Mouse (Mus musculus): Measurements from ENCODE around the gene Arhgef12. TPM values are rescaled to one million over a fixed set of nuclear protein-coding genes. Genes with fewer than 3 reads are reported as not detected.

The Arhgef12 gene
- total RNA-seq, 2 experiments from 2014 or later: 149 to 163 TPM

DNA sequence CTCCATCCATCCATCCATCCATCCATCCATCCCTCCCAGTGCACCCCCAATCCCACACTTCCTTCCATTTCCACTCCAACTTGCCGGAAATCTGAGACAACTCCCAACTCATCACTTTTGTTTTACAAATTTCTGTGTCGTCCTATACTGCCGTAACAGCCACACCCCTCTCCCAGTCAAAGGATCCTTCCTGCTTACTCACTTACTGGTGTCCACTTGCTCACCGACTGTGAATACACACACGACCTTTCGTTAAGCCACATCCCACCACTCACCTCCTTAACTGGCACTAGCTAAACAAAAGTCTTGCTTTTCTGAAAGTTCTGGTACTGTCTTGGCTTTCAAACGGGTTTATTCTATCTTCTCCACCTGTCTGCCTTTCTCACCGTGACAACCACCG is 87.4 kb downstream of the Arhgef12 start:
- DNase-seq (ENCODE audit: low spot score in 2 of 2): no peak
- intact Hi-C loops (cut with DNase I): loop anchor here (5.0 kb wide), 1 partner anchor 88 kb away; the partner anchor contains the start of gene Arhgef12

DNA sequence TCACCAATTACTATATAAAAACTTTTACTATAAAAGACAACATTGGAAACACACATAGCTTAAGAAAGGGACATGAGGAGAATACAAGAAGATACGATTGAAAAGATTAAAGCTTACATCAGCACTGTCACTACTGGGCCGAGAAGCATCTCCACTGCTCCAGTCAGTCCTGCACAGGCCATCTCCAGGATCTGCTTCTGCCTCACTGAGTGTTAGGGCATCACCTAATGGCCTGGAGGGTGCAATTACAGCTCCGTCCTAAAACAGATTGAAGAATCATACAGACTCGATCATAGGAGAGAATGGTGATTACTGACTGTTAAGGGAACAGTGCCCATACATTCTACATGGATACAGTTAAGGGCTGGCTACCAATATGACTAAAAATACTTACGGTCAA is 91.3 kb downstream of the Arhgef12 start:
- no peak for DNase-seq (ENCODE audit: low spot score in 2 of 2)
- intact Hi-C loops (cut with DNase I): no loop called here

DNA sequence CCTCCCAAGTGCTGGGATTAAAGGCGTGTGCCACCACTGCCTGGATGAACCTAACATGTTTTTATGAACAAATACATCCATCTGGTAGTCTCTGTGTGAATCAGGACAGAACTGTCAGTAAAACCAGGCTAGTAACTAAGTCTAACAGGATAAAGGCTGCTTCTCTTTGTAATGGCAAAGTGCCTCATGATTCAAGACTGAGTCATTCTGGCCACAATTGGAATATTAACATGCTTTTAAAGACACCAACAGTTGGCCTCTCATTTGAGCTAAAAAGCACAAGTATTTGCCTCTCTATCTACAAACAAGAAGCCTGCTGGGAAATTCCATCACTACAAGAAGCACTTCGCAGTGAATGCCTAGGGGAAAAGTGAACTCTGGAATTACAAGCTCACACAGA is 91.7 kb downstream of the Arhgef12 start:
- intact Hi-C loops (cut with DNase I): no loop called here
- DNase-seq (ENCODE audit: low spot score in 2 of 2): peak in 1 of 2 experiments; percentile 26

DNA sequence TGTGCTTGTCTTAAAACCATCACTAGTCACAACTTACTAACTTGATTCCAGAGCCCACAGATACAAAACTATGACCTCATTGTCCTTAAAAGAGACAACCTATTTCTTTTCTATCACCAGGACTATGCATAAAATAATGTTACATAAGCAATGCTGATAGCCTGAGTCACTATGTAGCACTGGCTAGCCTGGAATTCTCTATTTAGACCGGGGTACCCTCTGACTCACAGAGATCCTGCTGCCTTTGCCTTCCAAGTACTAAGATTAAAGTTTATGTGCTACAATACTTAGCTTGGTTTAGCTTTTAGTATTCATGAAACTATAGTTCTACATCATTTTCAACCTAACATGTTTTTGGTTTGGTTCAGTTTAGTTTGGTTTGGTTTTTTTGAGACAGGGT is 92.2 kb downstream of the Arhgef12 start:
- intact Hi-C loops (cut with DNase I): no loop called here
- DNase-seq (ENCODE audit: low spot score in 2 of 2): peak in 1 of 2 experiments; percentile 16

DNA sequence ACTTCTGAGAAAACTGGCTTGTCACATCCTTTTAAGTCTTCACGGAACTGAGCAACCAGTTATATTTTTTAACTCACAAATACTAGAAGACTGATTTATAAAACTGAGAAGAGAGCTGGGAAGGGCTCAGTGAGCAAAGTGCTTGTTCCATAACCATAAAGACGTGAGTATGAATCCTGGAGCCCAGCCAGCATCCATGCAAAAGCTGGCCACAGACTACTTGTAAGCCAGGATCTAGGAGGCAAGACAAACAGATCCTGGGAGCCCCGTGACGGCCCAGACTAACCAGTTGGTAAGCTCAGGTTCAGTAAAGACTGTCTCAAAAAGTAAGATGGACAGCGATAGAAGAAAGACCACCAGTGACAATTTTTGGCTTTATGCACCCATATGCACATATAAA is 94.5 kb downstream of the Arhgef12 start:
- intact Hi-C loops (cut with DNase I): no loop called here

DNA sequence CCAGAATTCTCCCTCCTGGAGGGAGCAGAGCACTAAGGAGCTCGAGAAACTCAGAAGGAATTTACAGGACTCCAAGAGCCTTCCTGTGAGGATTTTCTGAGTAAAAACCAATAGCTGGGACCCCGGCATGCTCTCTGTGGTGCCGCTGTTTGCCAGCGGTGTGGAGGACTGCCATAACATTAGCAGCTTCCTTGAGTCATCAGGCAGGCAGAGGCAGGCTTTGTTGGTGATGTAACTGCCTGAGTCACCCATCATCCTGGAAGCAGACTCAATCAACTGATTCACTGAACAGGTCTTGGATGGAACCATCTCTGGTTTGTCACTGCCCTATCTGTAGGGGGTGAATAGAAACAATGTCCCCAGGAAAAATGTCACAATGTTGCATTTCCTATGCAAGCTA is 96.0 kb downstream of the Arhgef12 start:
- peak; percentile 27 to 80 for DNase-seq (ENCODE audit: low spot score in 2 of 2)
- intact Hi-C loops (cut with DNase I): no loop called here

More for the DNA sequence above, 94.5 kb downstream of the Arhgef12 start:
- DNase-seq (ENCODE audit: low spot score in 2 of 2): no peak

DNA sequence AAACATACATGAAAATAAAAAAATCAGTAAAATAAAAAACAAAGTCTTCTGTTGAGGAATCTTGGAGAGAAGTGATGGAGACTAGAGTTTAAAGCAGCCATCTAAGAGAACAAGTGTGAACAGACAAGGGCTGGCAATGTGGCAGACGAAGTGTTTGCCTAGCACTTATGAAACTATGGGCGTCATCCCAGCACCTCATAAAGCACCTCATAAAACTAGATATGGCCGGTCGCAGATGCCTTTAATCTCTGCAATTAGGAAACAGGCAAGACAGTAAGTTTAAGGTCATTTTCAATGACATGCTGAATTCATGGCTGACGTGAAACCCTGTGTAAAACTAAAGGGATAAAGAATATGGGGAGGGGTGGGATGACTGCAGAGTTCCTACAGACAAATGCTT is 103.2 kb downstream of the Arhgef12 start:
- DNase-seq (ENCODE audit: low spot score in 2 of 2): no peak
- intact Hi-C loops (cut with DNase I): no loop called here

DNA sequence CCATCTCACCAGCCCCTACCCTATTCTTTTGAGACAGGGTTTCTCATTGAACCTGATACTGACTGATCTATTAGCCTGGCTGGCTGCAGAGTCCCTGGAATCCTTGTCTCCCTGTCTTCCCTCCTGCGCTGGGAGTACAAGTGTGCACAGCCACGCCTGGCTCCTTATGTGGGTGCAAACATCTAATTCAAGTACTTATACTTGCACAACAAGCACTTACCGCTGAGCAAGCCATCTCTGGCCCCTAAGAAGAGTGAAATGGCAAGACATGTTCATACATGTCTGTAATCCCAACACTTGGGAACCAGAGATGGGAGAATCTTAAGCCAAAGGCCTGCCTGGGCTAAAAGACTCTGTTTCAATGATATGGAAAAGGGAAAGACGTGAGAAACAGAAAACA is 104.0 kb downstream of the Arhgef12 start:
- intact Hi-C loops (cut with DNase I): no loop called here
- DNase-seq (ENCODE audit: low spot score in 2 of 2): no peak

DNA sequence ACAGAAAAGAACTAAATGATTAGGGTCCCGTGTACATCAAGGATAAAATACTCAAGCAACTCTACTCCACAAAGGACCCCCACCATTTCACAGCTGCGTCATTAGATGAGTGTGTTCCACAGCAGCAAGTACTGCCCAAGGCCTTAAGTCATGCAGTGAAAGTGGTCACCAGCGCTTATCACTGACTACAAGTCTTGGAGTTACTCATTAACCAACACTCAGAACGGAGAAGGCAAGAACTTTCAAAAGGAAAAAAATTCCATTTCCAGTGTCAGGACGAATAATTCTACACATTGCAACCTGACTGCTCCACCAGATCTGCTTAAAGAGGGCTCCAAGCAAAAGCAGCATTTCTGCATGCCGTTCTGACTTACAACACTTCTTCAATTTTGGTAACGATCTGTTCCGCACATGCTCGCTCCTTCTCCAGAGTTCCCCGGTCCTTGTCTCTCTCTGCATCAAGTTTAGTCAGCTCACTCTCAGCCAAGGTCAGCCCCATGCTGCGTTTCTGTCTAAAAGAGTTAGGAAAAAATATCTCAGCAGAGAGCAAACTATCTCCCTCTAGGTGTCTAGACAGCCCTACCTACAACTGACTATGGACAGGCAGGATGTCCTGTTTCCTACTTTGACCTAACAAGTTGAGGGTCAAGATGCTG is 106.3 kb downstream of the Arhgef12 start:
- no peak for DNase-seq (ENCODE audit: low spot score in 2 of 2)
- intact Hi-C loops (cut with DNase I): loop anchor here (2.0 kb wide), 2 partner anchors 106 to 210 kb away; partner anchors contain the start of genes Arhgef12 and Pou2f3

DNA sequence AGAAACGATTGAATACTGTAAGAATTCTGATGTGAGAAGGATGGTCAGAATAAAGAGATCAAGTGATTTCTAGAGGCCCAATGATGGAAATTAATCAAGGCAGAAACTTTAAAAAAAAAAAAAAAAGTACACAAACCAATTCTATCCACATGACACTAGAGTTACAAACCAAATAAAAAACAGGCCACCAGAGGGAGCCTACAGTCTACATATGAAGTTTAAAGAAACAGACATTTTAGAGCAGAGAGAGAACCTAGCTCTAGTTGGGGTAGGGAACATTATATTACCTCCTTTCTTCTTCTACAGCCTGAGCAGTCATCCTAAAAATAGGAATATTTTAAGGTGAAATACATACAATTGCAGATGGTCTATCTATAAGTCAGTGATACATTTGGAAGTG is 107.0 kb downstream of the Arhgef12 start:
- intact Hi-C loops (cut with DNase I): loop anchor here (2.0 kb wide), 2 partner anchors 107 to 211 kb away; partner anchors contain the start of genes Arhgef12 and Pou2f3
- peak; percentile 67 to 83 for DNase-seq (ENCODE audit: low spot score in 2 of 2)

DNA sequence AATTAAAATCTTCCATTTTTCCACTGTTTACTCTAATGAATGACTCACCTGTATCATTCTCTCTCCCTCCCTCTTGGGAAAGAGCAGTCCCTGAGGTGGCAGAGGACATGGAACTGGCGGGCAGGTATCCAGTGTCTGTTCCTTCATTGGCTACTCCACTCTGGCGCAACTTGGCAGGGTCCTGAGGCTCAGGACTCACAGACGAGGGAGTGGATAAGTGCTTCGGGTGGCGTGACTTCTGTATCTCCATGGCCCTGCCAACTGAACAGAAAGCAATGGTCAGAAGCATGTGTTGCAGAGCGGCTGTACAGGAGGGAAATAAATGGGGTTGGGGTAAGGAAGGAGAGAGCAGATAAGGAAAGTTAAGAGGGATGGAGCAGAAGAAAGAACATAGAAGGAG is 109.5 kb downstream of the Arhgef12 start:
- intact Hi-C loops (cut with DNase I): loop anchor here (5.0 kb wide), 1 partner anchor 285 kb away; no protein-coding TSS in a partner anchor
- DNase-seq (ENCODE audit: low spot score in 2 of 2): no peak

DNA sequence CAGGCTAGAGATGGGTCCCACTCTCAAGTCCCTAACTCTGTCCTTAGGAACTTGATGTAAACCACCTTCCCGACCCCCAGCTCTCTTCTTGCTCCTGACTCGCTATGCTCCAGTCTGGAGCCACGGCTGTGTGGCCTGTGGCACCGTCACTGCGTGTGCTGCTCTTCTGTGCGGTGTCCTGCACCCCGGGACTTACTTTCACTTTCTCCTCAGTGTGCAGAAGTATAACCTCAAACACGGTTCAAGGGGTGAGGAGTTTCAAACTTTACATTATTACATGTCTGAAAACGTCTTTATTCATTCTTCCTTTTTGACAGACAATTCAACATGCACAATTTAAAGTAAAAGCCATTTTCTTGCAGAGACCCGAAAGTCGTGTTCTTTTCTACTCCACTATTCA is 111.7 kb downstream of the Arhgef12 start:
- intact Hi-C loops (cut with DNase I): loop anchor here (5.0 kb wide), 1 partner anchor 287 kb away; no protein-coding TSS in a partner anchor
- no peak for DNase-seq (ENCODE audit: low spot score in 2 of 2)

DNA sequence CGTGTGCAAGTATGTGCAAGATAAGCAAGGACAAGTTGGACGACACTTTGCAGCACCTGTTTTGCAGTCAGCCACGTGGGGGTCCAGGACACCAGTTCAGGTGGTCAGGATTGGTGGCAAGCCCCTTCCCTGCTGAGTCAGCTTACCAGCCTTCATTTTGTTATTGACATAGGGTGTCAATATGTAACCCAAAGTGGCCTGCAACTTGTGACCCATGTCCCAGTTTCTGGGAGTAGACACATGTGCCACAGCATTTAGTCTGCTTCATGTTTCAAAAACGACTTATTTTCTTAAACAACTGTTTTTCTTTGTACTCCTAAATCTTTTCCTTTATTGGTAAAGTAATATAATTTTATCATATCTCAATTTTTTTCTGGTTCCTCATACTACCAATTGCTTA is 112.3 kb downstream of the Arhgef12 start:
- DNase-seq (ENCODE audit: low spot score in 2 of 2): no peak
- intact Hi-C loops (cut with DNase I): loop anchor here (5.0 kb wide), 1 partner anchor 288 kb away; no protein-coding TSS in a partner anchor

DNA sequence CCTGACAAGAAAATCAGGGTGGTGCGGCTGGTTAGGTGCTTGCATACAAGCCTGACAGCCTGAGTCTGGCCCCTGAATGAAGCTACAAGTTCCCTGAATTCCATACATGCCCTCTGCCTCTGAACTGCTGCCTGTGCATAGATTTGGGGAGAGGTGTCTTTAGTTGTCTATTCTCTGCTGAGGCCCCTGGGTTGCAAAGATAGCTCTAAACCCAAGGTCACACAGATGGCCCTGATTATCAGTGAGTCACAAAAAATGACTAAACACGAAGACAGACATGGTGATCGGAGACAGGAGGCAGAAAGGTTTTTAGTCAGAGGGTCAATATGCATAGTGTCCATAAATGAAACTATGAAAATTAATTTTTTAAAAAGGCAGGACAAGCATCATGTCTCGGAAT is 113.4 kb downstream of the Arhgef12 start:
- no peak for DNase-seq (ENCODE audit: low spot score in 2 of 2)
- intact Hi-C loops (cut with DNase I): no loop called here

DNA sequence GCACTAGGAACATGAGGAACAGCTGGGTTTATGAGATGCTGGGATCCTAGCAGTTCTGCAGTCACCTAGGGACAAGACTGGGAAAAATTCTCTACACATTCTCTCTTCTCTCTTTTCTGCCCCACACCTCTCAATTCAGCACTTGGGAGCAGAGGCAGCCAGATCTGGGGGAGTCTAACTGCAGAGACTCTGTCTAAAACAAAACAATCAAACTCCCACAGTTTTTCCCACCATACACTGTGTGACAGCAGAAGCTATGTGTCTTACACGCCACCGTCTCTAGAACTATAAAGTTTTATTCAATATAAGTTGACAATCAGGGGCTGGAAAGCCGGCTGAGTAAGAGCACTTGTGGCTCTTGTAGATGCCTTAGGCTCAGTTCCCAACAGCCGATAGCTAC is 119.1 kb downstream of the Arhgef12 start:
- DNase-seq (ENCODE audit: low spot score in 2 of 2): peak in 1 of 2 experiments; percentile 82
- intact Hi-C loops (cut with DNase I): no loop called here

DNA sequence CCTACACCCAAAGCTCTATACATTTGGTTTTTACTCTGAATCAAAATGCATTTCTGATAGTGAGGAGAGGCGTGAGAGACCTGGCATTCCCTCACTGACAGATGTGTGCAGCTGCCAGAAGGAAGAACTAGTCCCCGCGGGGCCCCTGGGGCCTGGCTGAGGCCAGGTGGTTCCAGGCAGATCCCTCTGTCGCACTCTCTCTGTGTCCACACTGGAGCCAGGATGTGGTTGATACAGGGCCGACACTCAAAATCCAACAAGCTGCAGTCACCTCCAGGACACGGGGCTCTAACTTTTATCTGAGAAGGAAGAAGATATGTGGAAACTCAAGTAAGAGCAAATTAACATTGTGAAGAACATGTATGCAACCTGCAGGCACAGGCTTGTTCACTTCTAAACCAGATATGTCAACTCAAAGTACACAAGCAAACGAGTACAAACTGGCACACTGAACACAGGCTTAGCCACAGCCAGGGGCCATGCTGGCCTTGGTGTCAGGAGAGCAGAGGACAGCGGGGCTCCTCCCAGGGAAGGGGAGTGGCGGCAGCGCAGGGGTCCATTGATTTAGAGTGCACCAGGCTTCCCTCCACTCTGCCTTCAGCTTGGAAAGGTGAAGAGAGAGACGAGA is 138.0 kb downstream of the Arhgef12 start:
- intact Hi-C loops (cut with DNase I): no loop called here

DNA sequence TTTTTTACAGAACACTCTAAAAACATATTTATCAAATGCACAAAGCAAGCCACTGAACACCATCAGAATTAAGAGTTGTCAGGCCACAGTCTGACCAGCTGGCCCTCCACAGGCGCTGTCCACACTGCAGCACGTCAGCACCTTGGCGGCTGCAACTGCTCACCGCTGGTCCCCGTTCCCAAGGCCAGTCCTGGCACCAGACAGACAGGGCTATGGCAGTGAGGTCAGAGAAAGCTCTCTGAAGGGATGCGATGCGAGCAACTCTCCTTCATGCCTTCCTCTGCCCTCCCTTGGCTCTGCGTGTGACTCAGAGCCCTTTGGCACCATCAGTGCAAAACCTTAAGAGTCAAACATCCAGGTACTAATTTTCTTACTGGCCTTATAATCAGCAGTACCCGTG is 139.3 kb downstream of the Arhgef12 start:
- intact Hi-C loops (cut with DNase I): no loop called here
- no peak for DNase-seq (ENCODE audit: low spot score in 2 of 2)

More for the DNA sequence above, 138.0 kb downstream of the Arhgef12 start:
- no peak for DNase-seq (ENCODE audit: low spot score in 2 of 2)

DNA sequence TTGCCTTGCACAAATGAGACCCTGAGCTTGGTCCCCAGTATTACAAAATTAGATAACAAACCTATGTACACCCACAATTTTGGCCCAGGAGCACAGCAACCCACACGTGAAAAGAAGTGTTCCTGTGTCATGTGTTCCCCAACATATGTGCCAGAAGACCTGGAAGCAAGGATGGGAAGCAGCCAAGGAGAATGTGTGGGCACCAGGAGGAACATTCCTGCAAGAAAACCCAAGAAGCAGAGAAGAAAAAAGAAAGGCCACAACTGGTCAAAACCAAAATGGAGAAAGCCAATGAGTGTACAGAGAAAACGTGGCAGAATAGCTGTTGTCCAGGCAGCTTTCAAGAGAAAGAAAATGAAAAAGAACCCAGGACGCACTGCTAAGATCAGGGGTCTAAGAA is 142.2 kb downstream of the Arhgef12 start:
- peak in 1 of 2 experiments; percentile 87 for DNase-seq (ENCODE audit: low spot score in 2 of 2)
- intact Hi-C loops (cut with DNase I): loop anchor here (5.0 kb wide), 1 partner anchor 573 kb away; no protein-coding TSS in a partner anchor

DNA sequence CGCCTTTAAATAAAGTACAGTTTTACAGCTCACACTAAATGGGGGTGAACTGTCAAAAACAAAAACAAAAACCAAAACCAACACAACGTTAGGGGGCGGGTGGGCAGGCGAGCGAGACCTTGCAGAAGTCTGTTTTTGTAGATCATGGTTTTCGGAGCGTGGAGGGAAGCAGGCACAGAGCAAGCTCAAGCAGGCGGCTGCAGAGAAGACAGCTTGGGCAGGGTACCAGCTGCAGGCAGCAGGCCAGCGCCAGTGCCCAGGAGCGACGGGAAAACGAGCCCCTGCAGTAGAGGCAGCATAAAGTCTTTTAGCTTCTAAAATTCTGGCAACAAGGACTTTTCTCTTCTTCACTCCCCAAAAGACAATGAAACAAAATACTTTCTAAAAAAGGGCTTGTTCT is 142.7 kb downstream of the Arhgef12 start:
- peak; percentile 65 to 82 for DNase-seq (ENCODE audit: low spot score in 2 of 2)
- intact Hi-C loops (cut with DNase I): loop anchor here (5.0 kb wide), 1 partner anchor 572 kb away; no protein-coding TSS in a partner anchor

DNA sequence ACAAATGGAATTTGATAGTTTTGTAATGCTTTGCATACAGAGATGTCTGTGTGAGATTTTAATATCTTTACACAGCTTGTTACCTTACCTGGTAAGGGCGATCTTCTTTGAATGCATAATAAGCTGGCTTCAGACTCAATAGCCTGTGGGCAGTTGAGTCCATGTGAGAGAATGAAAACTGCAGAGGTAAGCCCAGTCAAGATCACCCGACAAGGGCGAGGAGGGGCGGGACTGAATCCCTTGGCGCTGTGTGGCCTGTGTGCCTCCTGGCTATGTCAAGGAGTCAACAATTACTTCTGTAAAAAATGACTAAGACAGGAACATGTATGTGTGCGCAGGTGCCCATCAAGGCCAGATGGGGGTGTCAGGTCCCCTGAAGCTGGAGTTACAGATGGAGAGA is 144.5 kb downstream of the Arhgef12 start:
- DNase-seq (ENCODE audit: low spot score in 2 of 2): no peak
- intact Hi-C loops (cut with DNase I): loop anchor here (5.0 kb wide), 1 partner anchor 570 kb away; no protein-coding TSS in a partner anchor

DNA sequence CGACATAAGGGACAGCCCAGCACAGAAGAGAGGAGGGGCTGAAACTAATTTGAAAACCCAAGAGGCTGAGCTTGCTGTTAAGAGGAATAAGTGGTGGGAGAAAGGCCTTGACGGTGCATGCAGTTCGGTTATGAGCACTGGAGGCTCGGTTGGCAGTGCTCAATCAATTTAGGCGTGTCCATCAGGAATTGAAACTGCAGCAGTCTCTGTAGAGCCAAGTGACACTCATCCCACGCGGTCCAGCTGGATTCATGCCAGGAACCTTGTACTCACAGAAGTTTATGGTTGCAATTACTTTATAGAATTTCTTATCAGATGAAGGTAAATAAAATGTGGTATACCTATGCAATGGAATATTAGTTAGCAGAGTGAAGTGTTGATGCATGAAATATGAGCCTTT is 148.6 kb downstream of the Arhgef12 start:
- intact Hi-C loops (cut with DNase I): no loop called here
- DNase-seq (ENCODE audit: low spot score in 2 of 2): no peak
